In the genomic region with DNA sequence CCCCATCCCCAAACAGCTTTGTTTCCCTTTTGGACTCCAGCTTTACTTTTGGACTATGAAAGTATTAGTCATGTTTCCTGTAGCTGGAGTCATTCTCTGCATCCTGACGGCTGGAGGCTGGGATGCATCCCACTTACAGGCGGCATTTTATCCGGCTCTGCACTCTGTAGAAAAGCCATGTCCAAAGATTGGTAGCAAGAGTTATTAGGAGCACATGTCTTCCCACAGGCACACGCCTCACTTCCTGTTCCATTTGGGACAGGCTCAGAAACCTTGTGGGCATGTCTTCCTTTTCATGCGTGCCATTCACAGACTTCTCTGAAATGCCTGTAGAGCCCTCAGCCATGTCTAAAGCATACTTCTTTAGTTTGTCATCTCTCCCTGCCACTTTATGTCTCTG, we compare ENCODE assay signal across 14 mouse cellular contexts.
A peak's percentile ranks its signal among the peaks of the same experiment; 100 is the strongest.
DNase-seq lines count a peak whose midpoint lies in the region; ATAC-seq lines count a peak whose summit lies in the region.
"Had no signal": no experiment of that assay in that cellular context is flagged by ENCODE, and none has a peak within 500 bp of the region (broad histone marks: within the 10 kb centered on the region; RNA-seq: fewer than 3 reads in every experiment).

No protein-coding gene starts in this region.

- no peak overlapping the region for H3K9ac ChIP-seq in embryonic facial prominence, embryonic 15.5 days
- no peak overlapping the region for H3K9ac ChIP-seq in limb, embryonic 13.5 days
- H3K9ac ChIP-seq: neural tube, embryonic 12.5 days had no signal

- H3K4me2 ChIP-seq in embryonic facial prominence, embryonic 15.5 days (replicated peaks): no peak overlapping the region
- H3K4me2 ChIP-seq in limb, embryonic 13.5 days (replicated peaks): peak overlapping the region; percentile 17; the same call in 1 of the 2 replicates
- H3K4me2 ChIP-seq: liver, embryonic 11.5 days; neural tube, embryonic 12.5 days had no signal

- H3K27me3 ChIP-seq in embryonic facial prominence, embryonic 15.5 days: no peaks in the 10 kb centered on the region
- H3K27me3 ChIP-seq in limb, embryonic 13.5 days: no peaks in the 10 kb centered on the region
- no peaks in the 10 kb centered on the region for H3K27me3 ChIP-seq in midbrain, embryonic 10.5 days (ENCODE audit: low read depth, poor library complexity, severe bottlenecking)
- H3K27me3 ChIP-seq: neural tube, embryonic 12.5 days had no signal

- 34% methylated on average over 5 of the region's 5 CpGs for WGBS in embryonic facial prominence, embryonic 15.5 days
- 27% methylated on average over 5 of the region's 5 CpGs for WGBS in limb, embryonic 13.5 days
- 87% methylated on average over 5 of the region's 5 CpGs for WGBS in midbrain, embryonic 10.5 days

- H3K27ac ChIP-seq in embryonic facial prominence, embryonic 15.5 days (replicated peaks): peak overlapping the region; percentile 80
- peak overlapping the region; percentile 34 for H3K27ac ChIP-seq in limb, embryonic 13.5 days
- H3K27ac ChIP-seq in midbrain, embryonic 10.5 days (replicated peaks): no peak overlapping the region
- H3K27ac ChIP-seq: neural tube, embryonic 12.5 days had no signal

- peak; percentile 6; the same call in 1 of the 2 replicates for ATAC-seq in embryonic facial prominence, embryonic 15.5 days (ENCODE audit: insufficient number of reproducible peaks, low FRiP score, low TSS enrichment, low read depth)
- ATAC-seq in limb, embryonic 13.5 days (ENCODE audit: low FRiP score, low read depth): no peak
- ATAC-seq: activated CD4-positive, CD25-positive, alpha-beta regulatory T cell, adult 4 months had no signal

- no peak overlapping the region for H3K4me3 ChIP-seq in embryonic facial prominence, embryonic 15.5 days (replicated peaks)
- H3K4me3 ChIP-seq in limb, embryonic 13.5 days: no peak overlapping the region
- no peak overlapping the region for H3K4me3 ChIP-seq in midbrain, embryonic 10.5 days
- H3K4me3 ChIP-seq: neural tube, embryonic 12.5 days had no signal

- no peaks in the 10 kb centered on the region for H3K9me3 ChIP-seq in embryonic facial prominence, embryonic 15.5 days (replicated peaks)
- no peaks in the 10 kb centered on the region for H3K9me3 ChIP-seq in limb, embryonic 13.5 days
- H3K9me3 ChIP-seq in midbrain, embryonic 10.5 days (replicated peaks): no peaks in the 10 kb centered on the region
- H3K9me3 ChIP-seq: neural tube, embryonic 12.5 days had no signal

- no peaks in the 10 kb centered on the region for H3K36me3 ChIP-seq in embryonic facial prominence, embryonic 15.5 days
- no peaks in the 10 kb centered on the region for H3K36me3 ChIP-seq in limb, embryonic 13.5 days
- no peaks in the 10 kb centered on the region for H3K36me3 ChIP-seq in midbrain, embryonic 10.5 days
- H3K36me3 ChIP-seq: neural tube, embryonic 12.5 days had no signal

- DNase-seq in kidney, postnatal 10 days: peak; percentile 40
- no peak for DNase-seq in kidney, postnatal 14 days
- peak; percentile 83 for DNase-seq in NIH3T3 (ENCODE audit: low read depth)
- DNase-seq in yolk sac, embryonic 10.5 days (ENCODE audit: low spot score): no peak
- DNase-seq in natural killer cell, adult 2 months (ENCODE audit: low spot score in 2 of 2): no peak
- no peak for DNase-seq in midbrain, embryonic 10.5 days (ENCODE audit: low spot score)
- DNase-seq: gastrocnemius, postnatal 25 days; right cerebral cortex, postnatal 4 days; thymus, adult 18-20 months had no signal

- H3K4me1 ChIP-seq in embryonic facial prominence, embryonic 15.5 days: peaks cover 41% of the 10 kb centered on the region
- peaks cover 53% of the 10 kb centered on the region for H3K4me1 ChIP-seq in limb, embryonic 13.5 days
- peaks cover 6% of the 10 kb centered on the region; the same call in 1 of the 2 replicates for H3K4me1 ChIP-seq in midbrain, embryonic 10.5 days
- H3K4me1 ChIP-seq: neural tube, embryonic 12.5 days had no signal

Comparison
In these comparisons a context has a peak if more than half of its experiments do, and no peak if none do; other contexts are left out.
1. DNase-seq: peak in kidney, postnatal 10 days (single experiment) and NIH3T3 (single experiment); none in kidney, postnatal 14 days (single experiment), yolk sac, embryonic 10.5 days (single experiment), natural killer cell, adult 2 months (0 of 2) and midbrain, embryonic 10.5 days (single experiment).